Mouse (Mus musculus): ENCODE data around the gene Ttc23. TPM values are rescaled to one million over a fixed set of nuclear protein-coding genes. Genes with fewer than 3 reads are reported as not detected.

Ttc23 gene
- polyA plus RNA-seq, 1 experiment from 2014 or later = 59.6 TPM

DNA sequence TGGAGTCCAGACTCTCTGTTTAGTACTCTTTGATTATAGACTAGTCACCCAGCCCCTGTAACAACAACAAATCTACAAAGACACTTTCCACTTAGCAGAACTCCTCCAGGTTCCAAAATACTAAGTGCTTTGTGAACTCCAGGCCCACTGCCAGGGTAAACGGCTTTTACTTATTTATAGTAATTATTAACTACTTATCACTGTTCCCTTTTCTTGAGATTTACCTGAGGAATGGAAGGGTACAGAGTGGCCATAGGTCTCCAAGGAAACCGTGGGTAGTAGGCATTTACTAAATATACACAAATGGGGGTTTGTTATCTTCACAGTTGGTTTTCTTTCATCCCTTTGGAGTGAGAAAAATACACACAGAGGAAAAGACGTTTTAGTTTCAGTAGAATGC lies 41.1 kb downstream of the Ttc23 start:
- Histone ChIP-seq H3K4me3 (no peak overlapping the region), H3K4me1 (0 out of 2 replicates have a peak, but pooled peaks cover 3% of the 10 kb centered on the region), H3K27me3 (ENCODE audit: low read depth, poor library complexity, severe bottlenecking) (no peaks in the 10 kb centered on the region), H3K9me3 (replicated peaks) (no peaks in the 10 kb centered on the region), H3K27ac (no peak overlapping the region), H3K36me3 (peaks cover 67% of the 10 kb centered on the region)
- DNase-seq (ENCODE audit: low spot score) = no peak
- 59% methylated on average over 3 of the region's 3 CpGs for WGBS

GRCm38 (mm10) chr7:67689793-67690192 lies 42.6 kb downstream of the Ttc23 start:
- Histone ChIP-seq H3K27me3 (ENCODE audit: low read depth, poor library complexity, severe bottlenecking) (no peaks in the 10 kb centered on the region), H3K4me3 (no peak overlapping the region), H3K36me3 (peaks cover 65% of the 10 kb centered on the region), H3K27ac (no peak overlapping the region), H3K9me3 (replicated peaks) (no peaks in the 10 kb centered on the region), H3K4me1 (0 out of 2 replicates have a peak, but pooled peaks cover 3% of the 10 kb centered on the region)
- no peak for DNase-seq (ENCODE audit: low spot score)
- WGBS = 86% methylated on average over 7 of the region's 7 CpGs

- DNase-seq (ENCODE audit: low spot score) = no peak
- no peaks in the 10 kb centered on the region for H3K9me3 ChIP-seq (replicated peaks)
- no peak overlapping the region for H3K4me3 ChIP-seq
- peaks cover 61% of the 10 kb centered on the region for H3K36me3 ChIP-seq
- 62% methylated on average over 6 of the region's 6 CpGs for WGBS
- 0 out of 2 replicates have a peak, but pooled peaks cover 3% of the 10 kb centered on the region for H3K4me1 ChIP-seq
- H3K27me3 ChIP-seq (ENCODE audit: low read depth, poor library complexity, severe bottlenecking) = no peaks in the 10 kb centered on the region
- no peak overlapping the region for H3K27ac ChIP-seq
Measured at GRCm38 (mm10) chr7:67691036-67691435, 43.8 kb downstream of the Ttc23 start.

DNA sequence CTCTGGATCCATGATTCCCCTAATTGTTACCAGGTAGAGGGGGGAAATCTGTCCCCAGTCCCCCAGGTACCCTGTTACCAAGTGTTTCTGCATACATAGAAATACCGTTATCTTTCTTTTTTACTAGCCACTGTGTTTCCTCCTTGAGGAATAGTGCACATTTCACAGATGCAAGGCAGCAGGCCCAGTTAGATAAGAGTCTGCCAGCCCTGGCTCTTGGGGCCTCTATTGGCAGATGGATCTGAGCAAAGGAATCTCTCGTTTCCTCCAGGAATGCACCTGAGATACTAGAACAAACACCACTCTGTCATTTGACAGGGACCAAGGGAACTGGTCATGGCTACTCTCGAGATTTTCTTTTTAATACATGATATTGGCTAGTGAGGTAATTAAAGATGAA lies 44.9 kb downstream of the Ttc23 start:
- H3K27ac ChIP-seq = no peak overlapping the region
- H3K27me3 ChIP-seq (ENCODE audit: low read depth, poor library complexity, severe bottlenecking) = no peaks in the 10 kb centered on the region
- DNase-seq (ENCODE audit: low spot score) = no peak
- peaks cover 66% of the 10 kb centered on the region for H3K36me3 ChIP-seq
- 0 out of 2 replicates have a peak, but pooled peaks cover 3% of the 10 kb centered on the region for H3K4me1 ChIP-seq
- H3K4me3 ChIP-seq = no peak overlapping the region
- no peaks in the 10 kb centered on the region for H3K9me3 ChIP-seq (replicated peaks)
- 86% methylated on average over 3 of the region's 3 CpGs for WGBS

DNA sequence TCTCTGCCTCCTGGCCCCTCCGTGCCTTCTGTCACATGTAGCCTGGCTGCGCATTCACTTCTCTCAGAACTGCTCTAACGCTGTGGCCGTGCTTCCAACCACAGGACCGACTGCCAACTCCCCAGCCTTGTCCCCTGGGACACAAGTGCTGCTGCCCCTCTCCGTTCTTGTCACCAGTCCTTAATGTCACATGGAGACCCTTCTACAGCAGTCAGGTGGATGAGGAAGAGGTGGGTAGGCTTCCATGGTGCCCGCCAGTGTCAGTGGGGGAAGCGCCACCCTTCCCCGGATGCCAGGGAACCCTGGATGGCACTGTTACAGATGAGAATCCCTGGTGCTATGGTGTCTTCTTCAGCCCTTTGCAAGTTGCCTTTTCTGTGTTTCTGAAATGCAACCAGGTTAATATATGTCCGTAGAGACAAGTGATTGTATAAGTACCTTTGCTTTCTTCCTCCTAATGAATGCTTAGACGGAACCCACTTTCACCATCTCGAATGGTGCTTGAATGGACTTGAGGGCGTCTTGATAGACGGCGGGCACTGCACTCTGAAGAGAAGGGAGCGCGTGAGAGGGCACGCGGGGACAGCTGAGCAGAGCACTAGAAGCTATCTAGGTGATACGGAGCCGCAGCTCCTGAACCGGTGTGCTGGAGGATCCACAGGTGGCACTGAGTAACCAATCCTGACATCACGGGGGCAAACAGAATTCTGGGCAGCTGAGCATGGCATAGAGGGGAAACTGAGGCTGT lies 45.8 kb downstream of the Ttc23 start:
- no peak overlapping the region for H3K27ac ChIP-seq
- 0 out of 2 replicates have a peak, but pooled peaks cover 3% of the 10 kb centered on the region for H3K4me1 ChIP-seq
- H3K27me3 ChIP-seq (ENCODE audit: low read depth, poor library complexity, severe bottlenecking) = no peaks in the 10 kb centered on the region
- H3K36me3 ChIP-seq = peaks cover 69% of the 10 kb centered on the region
- H3K4me3 ChIP-seq = no peak overlapping the region
- no peaks in the 10 kb centered on the region for H3K9me3 ChIP-seq (replicated peaks)
- DNase-seq (ENCODE audit: low spot score) = no peak
- WGBS = 93% methylated on average over 23 of the region's 23 CpGs

GRCm38 (mm10) chr7:67695906-67696305 lies 48.7 kb downstream of the Ttc23 start:
- no peak for DNase-seq (ENCODE audit: low spot score)
- Histone ChIP-seq H3K4me1 (0 out of 2 replicates have a peak, but pooled peaks cover 3% of the 10 kb centered on the region), H3K27me3 (ENCODE audit: low read depth, poor library complexity, severe bottlenecking) (no peaks in the 10 kb centered on the region), H3K4me3 (no peak overlapping the region), H3K9me3 (replicated peaks) (no peaks in the 10 kb centered on the region), H3K36me3 (peaks cover 80% of the 10 kb centered on the region), H3K27ac (no peak overlapping the region)
- 76% methylated on average over 7 of the region's 7 CpGs for WGBS

- Histone ChIP-seq H3K27ac (no peak overlapping the region), H3K36me3 (peaks cover 90% of the 10 kb centered on the region), H3K9me3 (replicated peaks) (no peaks in the 10 kb centered on the region), H3K4me3 (no peak overlapping the region), H3K4me1 (no peaks in the 10 kb centered on the region), H3K27me3 (ENCODE audit: low read depth, poor library complexity, severe bottlenecking) (no peaks in the 10 kb centered on the region)
- DNase-seq (ENCODE audit: low spot score) = no peak
- 94% methylated on average over 28 of the region's 28 CpGs for WGBS
Measured at GRCm38 (mm10) chr7:67697892-67698630, 50.9 kb downstream of the Ttc23 start.

GRCm38 (mm10) chr7:67699301-67699700 lies 52.1 kb downstream of the Ttc23 start:
- DNase-seq (ENCODE audit: low spot score) = no peak
- H3K9me3 ChIP-seq (replicated peaks) = no peaks in the 10 kb centered on the region
- no peak overlapping the region for H3K4me3 ChIP-seq
- no peak overlapping the region for H3K27ac ChIP-seq
- WGBS = 96% methylated on average over 4 of the region's 4 CpGs
- H3K36me3 ChIP-seq = peaks cover 90% of the 10 kb centered on the region
- peaks cover 8% of the 10 kb centered on the region for H3K4me1 ChIP-seq
- no peaks in the 10 kb centered on the region for H3K27me3 ChIP-seq (ENCODE audit: low read depth, poor library complexity, severe bottlenecking)

- Histone ChIP-seq H3K27ac (no peak overlapping the region), H3K36me3 (peaks cover 95% of the 10 kb centered on the region)
Measured at GRCm38 (mm10) chr7:67700846-67701245, 53.6 kb downstream of the Ttc23 start.

DNA sequence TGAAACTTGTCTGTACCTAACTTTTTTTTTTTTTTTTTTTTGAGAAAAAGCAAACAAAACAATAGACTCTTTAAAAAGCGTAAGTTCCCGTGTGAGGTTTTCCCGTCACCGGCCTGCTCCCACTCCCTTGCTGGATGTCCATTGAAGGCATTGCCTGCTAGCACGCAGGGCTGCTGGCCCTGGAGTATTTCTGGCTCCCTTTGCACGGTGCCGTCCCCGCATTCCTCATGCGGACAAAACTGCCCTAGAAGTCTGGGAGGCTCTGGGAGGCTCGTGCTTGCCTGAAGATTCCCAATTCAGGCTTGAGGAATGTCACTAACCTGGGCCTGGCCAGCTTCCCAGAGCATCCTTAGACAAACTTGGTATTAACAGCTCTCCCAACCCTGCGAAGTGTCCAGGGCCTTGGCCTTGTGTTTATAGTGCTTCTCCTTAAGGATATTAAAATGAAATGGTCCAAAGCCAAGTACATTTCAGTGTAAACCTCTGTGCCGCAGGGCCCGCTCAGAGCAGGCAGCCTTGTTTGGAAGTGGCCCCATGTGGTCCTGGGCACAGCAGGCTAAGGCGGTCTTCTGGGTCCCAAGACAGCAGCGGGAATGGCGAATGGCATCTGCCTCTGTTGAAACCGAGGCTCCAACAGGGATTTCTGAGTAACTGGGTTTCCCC lies 54.2 kb downstream of the Ttc23 start:
- Histone ChIP-seq H3K27me3 (ENCODE audit: low read depth, poor library complexity, severe bottlenecking) (no peaks in the 10 kb centered on the region), H3K36me3 (peaks cover 91% of the 10 kb centered on the region), H3K9me3 (replicated peaks) (no peaks in the 10 kb centered on the region), H3K4me3 (no peak overlapping the region), H3K27ac (no peak overlapping the region), H3K4me1 (peaks cover 12% of the 10 kb centered on the region)
- DNase-seq (ENCODE audit: low spot score) = no peak
- WGBS = 81% methylated on average over 17 of the region's 17 CpGs

More at GRCm38 (mm10) chr7:67700846-67701245, 53.6 kb downstream of the Ttc23 start:
- Histone ChIP-seq H3K9me3 (replicated peaks) (no peaks in the 10 kb centered on the region), H3K4me3 (no peak overlapping the region), H3K27me3 (ENCODE audit: low read depth, poor library complexity, severe bottlenecking) (no peaks in the 10 kb centered on the region), H3K4me1 (peaks cover 12% of the 10 kb centered on the region)
- DNase-seq (ENCODE audit: low spot score) = peak; percentile 38

DNA sequence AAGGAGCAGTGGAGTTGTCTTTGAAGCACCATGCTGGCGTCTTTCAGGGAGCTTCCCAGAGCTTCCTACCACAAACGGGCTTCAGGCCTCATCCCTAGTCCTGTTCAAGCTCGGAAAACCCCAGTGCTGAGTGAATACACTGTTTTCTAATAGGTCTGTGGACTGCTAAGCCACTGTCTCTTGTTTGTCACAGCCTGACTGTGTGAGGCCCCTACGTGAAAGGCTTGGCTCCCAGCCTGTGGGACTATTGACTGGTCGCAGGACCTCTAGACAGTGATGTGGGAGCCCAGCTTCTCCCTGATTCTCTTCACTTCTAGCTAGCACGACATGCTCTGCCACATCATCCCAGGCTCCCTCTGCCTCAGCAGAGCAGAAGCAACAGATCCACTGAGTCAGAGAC lies 61.0 kb downstream of the Ttc23 start:
- H3K4me3 ChIP-seq = no peak overlapping the region
- 86% methylated on average over 6 of the region's 6 CpGs for WGBS
- H3K9me3 ChIP-seq (replicated peaks) = no peaks in the 10 kb centered on the region
- peaks cover 12% of the 10 kb centered on the region for H3K4me1 ChIP-seq
- DNase-seq (ENCODE audit: low spot score) = no peak
- peaks cover 88% of the 10 kb centered on the region for H3K36me3 ChIP-seq
- no peaks in the 10 kb centered on the region for H3K27me3 ChIP-seq (ENCODE audit: low read depth, poor library complexity, severe bottlenecking)
- H3K27ac ChIP-seq = no peak overlapping the region

DNA sequence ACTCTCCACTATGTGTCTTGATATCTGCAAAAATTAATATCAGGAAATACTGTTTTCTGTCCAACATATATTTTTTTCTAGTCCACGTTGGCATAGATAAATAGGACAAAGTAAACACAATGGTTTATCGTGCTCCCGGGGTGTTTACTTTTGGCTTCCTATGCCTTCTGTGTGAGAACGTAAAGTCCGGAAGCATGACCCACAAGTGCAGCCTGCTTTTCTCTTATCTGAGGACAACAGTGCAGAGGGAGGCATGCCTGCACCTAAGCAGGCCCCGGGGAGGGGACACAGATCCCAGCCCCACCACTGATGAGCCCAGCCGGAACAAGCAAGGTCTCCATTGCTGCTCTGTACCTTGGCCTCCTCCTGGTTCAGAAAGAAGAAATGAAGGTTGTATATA lies 63.0 kb downstream of the Ttc23 start:
- H3K27ac ChIP-seq = no peak overlapping the region
- peaks cover 90% of the 10 kb centered on the region for H3K36me3 ChIP-seq
- H3K27me3 ChIP-seq (ENCODE audit: low read depth, poor library complexity, severe bottlenecking) = no peaks in the 10 kb centered on the region
- H3K4me1 ChIP-seq = no peaks in the 10 kb centered on the region
- H3K4me3 ChIP-seq = no peak overlapping the region
- WGBS = 92% methylated on average over 7 of the region's 7 CpGs
- no peak for DNase-seq (ENCODE audit: low spot score)
- H3K9me3 ChIP-seq (replicated peaks) = no peaks in the 10 kb centered on the region
